Mouse (Mus musculus) hindbrain, embryonic 16.5 days (tissue): ENCODE results near the gene Tfb1m. TPM values are rescaled to one million over a fixed set of nuclear protein-coding genes. Genes with fewer than 3 reads are reported as not detected.

ENCODE experiments used
- ATAC-seq: fragments of 200-750 bp; cut with Nextera tagmentation; 2 replicates; pipeline ENCODE4 v1.8.0; 2017; ENCODE audit warnings: moderate TSS enrichment, moderate library complexity
- H3K27ac ChIP-seq: fragments of 300-500 bp; sonication (generic); 2 replicates; pipeline ENCODE4 v1.5.1; 2014; ENCODE audit warnings: low read depth, mild to moderate bottlenecking, control low read depth, low read length, moderate library complexity
- H3K27me3 ChIP-seq: fragments of 300-500 bp; sonication (generic); replicated peaks from 2 replicates; pipeline ENCODE4 v1.6.1; 2014; ENCODE audit warnings: low read length; ENCODE audit not compliant: control insufficient read depth, insufficient read depth
- H3K36me3 ChIP-seq: fragments of 300-500 bp; sonication (generic); 2 replicates; pipeline ENCODE4 v1.6.1; 2014; ENCODE audit warnings: mild to moderate bottlenecking, low read length, moderate library complexity, mixed read lengths; ENCODE audit not compliant: control insufficient read depth, insufficient read depth
- H3K4me1 ChIP-seq: fragments of 300-500 bp; sonication (generic); 2 replicates; pipeline ENCODE4 v1.6.1; 2014; ENCODE audit warnings: low read depth, low read length; ENCODE audit not compliant: control insufficient read depth, insufficient read depth
- H3K4me2 ChIP-seq: fragments of 300-500 bp; sonication (generic); 2 replicates; pipeline ENCODE4 v1.6.1; 2014; ENCODE audit warnings: mild to moderate bottlenecking, low read length, control low read depth, moderate library complexity
- H3K4me3 ChIP-seq: fragments of 300-500 bp; sonication (generic); 2 replicates; pipeline ENCODE4 v1.5.1; 2014; ENCODE audit warnings: mild to moderate bottlenecking, low read length, control low read depth, moderate library complexity
- H3K9ac ChIP-seq: fragments of 300-500 bp; sonication (generic); 2 replicates; pipeline ENCODE4 v1.6.1; 2014; ENCODE audit warnings: low read depth, mild to moderate bottlenecking, control low read depth, low read length, moderate library complexity
- H3K9me3 ChIP-seq: fragments of 300-500 bp; sonication (generic); 2 replicates; pipeline ENCODE4 v1.6.1; 2014; ENCODE audit warnings: mild to moderate bottlenecking, low read length, moderate library complexity; ENCODE audit not compliant: control insufficient read depth
- WGBS: fragments of 180-500 bp; shearing (Covaris S2); extraction: QIAGEN DNeasy Blood & Tissue Kit; methylation state at CpG from one replicate; pipeline ENCODE4 v1.1.7; 2014; 5-methylcytosine and 5-hydroxymethylcytosine counted together
- polyA plus RNA-seq: library from polyadenylated mRNA; unstranded; fragments of >200 nt; fragmentation: Nextera tagmentation; extraction: Ambion mirVana; gene quantifications from 2 replicates; pipeline ENCODE4 v1.2.1, GENCODE M21; 2015

The Tfb1m gene
- 12.5 and 13.3 TPM in 2 replicates for polyA plus RNA-seq

- H3K27me3 ChIP-seq, result no peaks in the 10 kb centered on the region
- ATAC-seq, result peak; percentile 100
- peak within 1 kb of the TSS; percentile 65 for H3K9ac ChIP-seq
- H3K4me1 ChIP-seq, result peaks cover 4% of the 10 kb centered on the region
- H3K27ac ChIP-seq, result peak within 1 kb of the TSS; percentile 87
- whole genome bisulfite sequencing, result under 1% methylated on average over 60 of the region's 60 CpGs
- no peaks in the 10 kb centered on the region for H3K9me3 ChIP-seq
- H3K36me3 ChIP-seq, result no peaks in the 10 kb centered on the region; the same call in 1 of the 2 replicates
- H3K4me2 ChIP-seq, result peak within 1 kb of the TSS; percentile 81
- peak within 1 kb of the TSS; percentile 58 for H3K4me3 ChIP-seq
These were observed at the start of gene Tfb1m for GRCm38 (mm10) chr17:3557331-3558311. Gene Tfb1m (minus strand): TSS chr17:3557781.

- Histone ChIP-seq H3K27me3 (no peaks in the 10 kb centered on the region), H3K36me3 (no peaks in the 10 kb centered on the region), H3K4me2 (no peak overlapping the region), H3K4me3 (no peak overlapping the region), H3K4me1 (no peaks in the 10 kb centered on the region), H3K9me3 (no peaks in the 10 kb centered on the region), H3K27ac (no peak overlapping the region), H3K9ac (no peak overlapping the region)
- 86% methylated on average over 6 of the region's 6 CpGs for WGBS
- ATAC-seq, result no peak
These were observed 45.5 kb upstream of the Tfb1m start for GRCm38 (mm10) chr17:3602954-3603672.

GRCm38 (mm10) chr17:3598393-3598792 is 40.8 kb upstream of the Tfb1m start:
- H3K4me3 ChIP-seq, result no peak overlapping the region
- ATAC-seq, result no peak
- 62% methylated on average over 1 of the region's 1 CpGs for WGBS
- no peaks in the 10 kb centered on the region for H3K9me3 ChIP-seq
- no peaks in the 10 kb centered on the region for H3K36me3 ChIP-seq
- no peak overlapping the region for H3K4me2 ChIP-seq
- no peaks in the 10 kb centered on the region for H3K27me3 ChIP-seq
- H3K4me1 ChIP-seq, result no peaks in the 10 kb centered on the region
- no peak overlapping the region for H3K27ac ChIP-seq
- no peak overlapping the region for H3K9ac ChIP-seq

- no peak overlapping the region for H3K27ac ChIP-seq
- H3K4me1 ChIP-seq, result no peaks in the 10 kb centered on the region
- no peaks in the 10 kb centered on the region for H3K27me3 ChIP-seq
- H3K4me2 ChIP-seq, result no peak overlapping the region
- H3K36me3 ChIP-seq, result no peaks in the 10 kb centered on the region
- no peak overlapping the region for H3K9ac ChIP-seq
- no peaks in the 10 kb centered on the region for H3K9me3 ChIP-seq
- ATAC-seq, result no peak
- WGBS, result 62% methylated on average over 1 of the region's 1 CpGs
- no peak overlapping the region for H3K4me3 ChIP-seq
These were observed 40.3 kb upstream of the Tfb1m start for GRCm38 (mm10) chr17:3597866-3598265.

GRCm38 (mm10) chr17:3597130-3597529 is 39.5 kb upstream of the Tfb1m start:
- H3K9ac ChIP-seq, result no peak overlapping the region
- H3K27me3 ChIP-seq, result no peaks in the 10 kb centered on the region
- H3K4me2 ChIP-seq, result no peak overlapping the region
- H3K4me1 ChIP-seq, result no peaks in the 10 kb centered on the region
- ATAC-seq, result no peak
- 57% methylated on average over 1 of the region's 1 CpGs for WGBS
- peak overlapping the region; percentile 17; the same call in 1 of the 2 replicates for H3K27ac ChIP-seq
- no peak overlapping the region for H3K4me3 ChIP-seq
- no peaks in the 10 kb centered on the region for H3K9me3 ChIP-seq
- H3K36me3 ChIP-seq, result no peaks in the 10 kb centered on the region

GRCm38 (mm10) chr17:3570876-3571275 is 13.3 kb upstream of the Tfb1m start:
- Histone ChIP-seq H3K9me3 (no peaks in the 10 kb centered on the region), H3K36me3 (no peaks in the 10 kb centered on the region), H3K27ac (no peak overlapping the region), H3K4me1 (peaks cover 2% of the 10 kb centered on the region; the same call in 1 of the 2 replicates), H3K4me2 (peak overlapping the region; percentile 23; the same call in 1 of the 2 replicates), H3K27me3 (no peaks in the 10 kb centered on the region), H3K9ac (no peak overlapping the region), H3K4me3 (no peak overlapping the region)
- ATAC-seq, result no peak
- 4% methylated on average over 12 of the region's 12 CpGs for WGBS

GRCm38 (mm10) chr17:3562405-3562804 is 4.8 kb upstream of the Tfb1m start:
- no peak overlapping the region for H3K27ac ChIP-seq
- H3K36me3 ChIP-seq, result no peaks in the 10 kb centered on the region
- H3K4me1 ChIP-seq, result no peaks in the 10 kb centered on the region; the same call in none of the 2 replicates
- WGBS, result 59% methylated on average over 8 of the region's 8 CpGs
- ATAC-seq, result no peak
- H3K9ac ChIP-seq, result no peak overlapping the region
- H3K9me3 ChIP-seq, result no peaks in the 10 kb centered on the region
- no peak overlapping the region for H3K4me3 ChIP-seq
- H3K4me2 ChIP-seq, result no peak overlapping the region
- H3K27me3 ChIP-seq, result no peaks in the 10 kb centered on the region

GRCm38 (mm10) chr17:3560534-3560933 is 3.0 kb upstream of the Tfb1m start:
- no peak for ATAC-seq
- no peaks in the 10 kb centered on the region for H3K9me3 ChIP-seq
- no peaks in the 10 kb centered on the region for H3K36me3 ChIP-seq
- no peak overlapping the region for H3K4me2 ChIP-seq
- H3K27ac ChIP-seq, result no peak overlapping the region
- no peak overlapping the region for H3K9ac ChIP-seq
- peaks cover 4% of the 10 kb centered on the region for H3K4me1 ChIP-seq
- no peaks in the 10 kb centered on the region for H3K27me3 ChIP-seq
- WGBS, result 62% methylated on average over 3 of the region's 3 CpGs
- H3K4me3 ChIP-seq, result no peak overlapping the region

- H3K27me3 ChIP-seq, result no peaks in the 10 kb centered on the region
- no peaks in the 10 kb centered on the region for H3K9me3 ChIP-seq
- peak overlapping the region; percentile 54 for H3K4me2 ChIP-seq
- no peak for ATAC-seq
- peaks cover 4% of the 10 kb centered on the region for H3K4me1 ChIP-seq
- peak overlapping the region; percentile 21 for H3K27ac ChIP-seq
- 63% methylated on average over 9 of the region's 9 CpGs for WGBS
- H3K36me3 ChIP-seq, result no peaks in the 10 kb centered on the region; the same call in 1 of the 2 replicates
- no peak overlapping the region for H3K9ac ChIP-seq
- H3K4me3 ChIP-seq, result peak overlapping the region; percentile 58
These were observed 832 bp upstream of the Tfb1m start for GRCm38 (mm10) chr17:3558356-3558870.
